Mouse (Mus musculus): ENCODE data around the gene St8sia6.

DNA sequence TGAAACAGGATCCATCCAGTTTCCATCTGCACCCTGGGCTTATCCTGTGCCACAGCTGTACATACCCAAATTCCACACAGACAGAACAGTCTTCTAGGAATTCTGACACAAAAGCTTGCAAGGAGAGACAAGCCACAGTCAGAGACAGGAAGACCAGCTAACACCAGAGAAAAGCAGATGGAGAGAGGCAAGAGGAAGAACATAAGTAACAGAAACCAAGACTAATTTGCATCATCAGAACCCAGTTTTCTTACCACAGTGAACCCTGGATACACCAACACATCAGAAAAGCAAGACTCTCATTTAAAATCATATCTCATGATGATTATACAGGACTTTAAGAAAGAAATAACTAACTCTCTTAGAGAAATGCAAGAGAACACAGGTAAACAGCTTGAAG is 16.8 kb downstream of the St8sia6 start:
- TF ChIP-seq USF1 (IDR thresholded peaks at IDR 0.05; ENCODE audit: low read depth) (no peak), POLR2A (IDR thresholded peaks at IDR 0.05; ENCODE audit: insufficient read length, low read depth) (no peak), MYOG (IDR thresholded peaks at IDR 0.05; ENCODE audit: control insufficient read depth in 1 of 3, insufficient read depth in 1 of 3, insufficient read length in 2 of 3, low read depth in 2 of 3) (no peak), TCF3 (IDR thresholded peaks at IDR 0.05; ENCODE audit: insufficient read length, low read depth) (no peak), MAX (IDR thresholded peaks at IDR 0.05; ENCODE audit: low read depth) (no peak), E2F4 (IDR thresholded peaks at IDR 0.05; ENCODE audit: insufficient read depth) (no peak)
